Mouse (Mus musculus) limb, embryonic 15.5 days (tissue): ENCODE measurements at regions not wholly inside any gene's neighbourhood (a gene's known extent, or its start where the extent isn't known, plus 50 kb on each side); places are given as distances from the start of the nearest gene placed in this dataset.

Experiments used
- ATAC-seq: fragments of 200-750 bp; cut with Nextera tagmentation; 2 replicates; pipeline ENCODE4 v1.8.0; 2017; ENCODE audit warnings: low read depth, moderate TSS enrichment; ENCODE audit not compliant: insufficient number of reproducible peaks, low FRiP score, low TSS enrichment
- H3K27ac ChIP-seq: fragments of 300-500 bp; sonication (generic); 2 replicates; pipeline ENCODE4 v1.5.1; 2015; ENCODE audit warnings: moderate library complexity, mild to moderate bottlenecking, inconsistent platforms
- H3K27me3 ChIP-seq: fragments of 300-500 bp; sonication (generic); 2 replicates; pipeline ENCODE4 v1.6.1; 2015; ENCODE audit warnings: inconsistent platforms
- H3K36me3 ChIP-seq: fragments of 300-500 bp; sonication (generic); 2 replicates; pipeline ENCODE4 v1.6.1; 2015; ENCODE audit warnings: inconsistent platforms
- H3K4me1 ChIP-seq: fragments of 300-500 bp; sonication (generic); 2 replicates; pipeline ENCODE4 v1.6.1; 2015; ENCODE audit warnings: inconsistent platforms
- H3K4me2 ChIP-seq: fragments of 300-500 bp; sonication (generic); 2 replicates; pipeline ENCODE4 v1.6.1; 2015; ENCODE audit warnings: mild to moderate bottlenecking, inconsistent platforms
- H3K4me3 ChIP-seq: fragments of 300-500 bp; sonication (generic); 2 replicates; pipeline ENCODE4 v1.5.1; 2015; ENCODE audit warnings: mild to moderate bottlenecking, inconsistent platforms
- H3K9ac ChIP-seq: fragments of 300-500 bp; sonication (generic); 2 replicates; pipeline ENCODE4 v1.6.1; 2015; ENCODE audit warnings: inconsistent platforms
- H3K9me3 ChIP-seq: fragments of 300-500 bp; sonication (generic); 2 replicates; pipeline ENCODE4 v1.6.1; 2016; ENCODE audit warnings: inconsistent platforms
- WGBS: fragments of 180-500 bp; shearing (Covaris S2); methylation state at CpG from one replicate; pipeline ENCODE4 v1.1.7; 2015; 5-methylcytosine and 5-hydroxymethylcytosine counted together

- H3K9me3 ChIP-seq, result no peaks in the 10 kb centered on the region
- no peaks in the 10 kb centered on the region for H3K27me3 ChIP-seq
- 64% methylated on average over 5 of the region's 5 CpGs for WGBS
- H3K36me3 ChIP-seq, result no peaks in the 10 kb centered on the region
- H3K9ac ChIP-seq, result no peak overlapping the region
- no peak overlapping the region for H3K4me2 ChIP-seq
- no peak for ATAC-seq
- no peak overlapping the region for H3K4me3 ChIP-seq
- H3K4me1 ChIP-seq, result peaks cover 21% of the 10 kb centered on the region
- 0 out of 2 replicates have a peak overlapping the region, but pooled peaks have one; percentile 18 for H3K27ac ChIP-seq
Measured at GRCm38 (mm10) chr13:60445164-60445563, 156.6 kb upstream of the Dapk1 start.

GRCm38 (mm10) chr13:60446926-60447325, 154.8 kb upstream of the Dapk1 start:
- peaks cover 7% of the 10 kb centered on the region; the same call in 1 of the 2 replicates for H3K4me1 ChIP-seq
- no peaks in the 10 kb centered on the region for H3K36me3 ChIP-seq
- ATAC-seq, result no peak
- no peak overlapping the region for H3K9ac ChIP-seq
- H3K9me3 ChIP-seq, result no peaks in the 10 kb centered on the region
- no peak overlapping the region for H3K4me2 ChIP-seq
- WGBS, result 40% methylated on average over 5 of the region's 5 CpGs
- H3K27ac ChIP-seq, result peak overlapping the region; percentile 79
- no peaks in the 10 kb centered on the region for H3K27me3 ChIP-seq
- H3K4me3 ChIP-seq, result no peak overlapping the region

GRCm38 (mm10) chr13:60450721-60451506, 150.8 kb upstream of the Dapk1 start:
- Histone ChIP-seq H3K27me3 (no peaks in the 10 kb centered on the region), H3K27ac (no peak overlapping the region), H3K9me3 (no peaks in the 10 kb centered on the region), H3K36me3 (no peaks in the 10 kb centered on the region), H3K4me1 (peaks cover 27% of the 10 kb centered on the region), H3K4me2 (no peak overlapping the region), H3K4me3 (no peak overlapping the region), H3K9ac (no peak overlapping the region)
- 57% methylated on average over 10 of the region's 10 CpGs for WGBS
- no peak for ATAC-seq

- peaks cover 31% of the 10 kb centered on the region for H3K4me1 ChIP-seq
- no peaks in the 10 kb centered on the region for H3K9me3 ChIP-seq
- no peaks in the 10 kb centered on the region for H3K27me3 ChIP-seq
- no peaks in the 10 kb centered on the region for H3K36me3 ChIP-seq
- no peak overlapping the region for H3K4me2 ChIP-seq
- H3K27ac ChIP-seq, result peak overlapping the region; percentile 89
- 73% methylated on average over 9 of the region's 9 CpGs for whole genome bisulfite sequencing
- no peak overlapping the region for H3K9ac ChIP-seq
- no peak for ATAC-seq
- no peak overlapping the region for H3K4me3 ChIP-seq
Measured at GRCm38 (mm10) chr13:60453821-60454483, 147.8 kb upstream of the Dapk1 start.

GRCm38 (mm10) chr13:60455033-60455619, 146.6 kb upstream of the Dapk1 start:
- H3K4me3 ChIP-seq, result no peak overlapping the region
- H3K27me3 ChIP-seq, result no peaks in the 10 kb centered on the region
- ATAC-seq, result peak; percentile 59; the same call in 1 of the 2 replicates
- peaks cover 31% of the 10 kb centered on the region for H3K4me1 ChIP-seq
- H3K27ac ChIP-seq, result peak overlapping the region; percentile 89
- peak overlapping the region; percentile 31 for H3K4me2 ChIP-seq
- no peak overlapping the region for H3K9ac ChIP-seq
- 10% methylated on average over 15 of the region's 15 CpGs for WGBS
- no peaks in the 10 kb centered on the region for H3K36me3 ChIP-seq
- H3K9me3 ChIP-seq, result no peaks in the 10 kb centered on the region

GRCm38 (mm10) chr13:60455863-60456551, 145.7 kb upstream of the Dapk1 start:
- no peak overlapping the region for H3K9ac ChIP-seq
- no peak for ATAC-seq
- peaks cover 31% of the 10 kb centered on the region for H3K4me1 ChIP-seq
- no peak overlapping the region for H3K4me3 ChIP-seq
- H3K27me3 ChIP-seq, result no peaks in the 10 kb centered on the region
- no peaks in the 10 kb centered on the region for H3K36me3 ChIP-seq
- H3K9me3 ChIP-seq, result no peaks in the 10 kb centered on the region
- peak overlapping the region; percentile 89 for H3K27ac ChIP-seq
- 26% methylated on average over 10 of the region's 10 CpGs for WGBS
- no peak overlapping the region for H3K4me2 ChIP-seq

GRCm38 (mm10) chr13:60457277-60457676, 144.5 kb upstream of the Dapk1 start:
- H3K9ac ChIP-seq, result no peak overlapping the region
- no peaks in the 10 kb centered on the region for H3K9me3 ChIP-seq
- no peak overlapping the region for H3K27ac ChIP-seq
- H3K36me3 ChIP-seq, result no peaks in the 10 kb centered on the region
- H3K4me3 ChIP-seq, result no peak overlapping the region
- no peaks in the 10 kb centered on the region for H3K27me3 ChIP-seq
- H3K4me2 ChIP-seq, result no peak overlapping the region
- peaks cover 31% of the 10 kb centered on the region for H3K4me1 ChIP-seq
- ATAC-seq, result no peak
- WGBS, result 83% methylated on average over 10 of the region's 10 CpGs

- no peaks in the 10 kb centered on the region for H3K27me3 ChIP-seq
- no peaks in the 10 kb centered on the region for H3K36me3 ChIP-seq
- H3K9me3 ChIP-seq, result no peaks in the 10 kb centered on the region
- WGBS, result 79% methylated on average over 5 of the region's 5 CpGs
- H3K27ac ChIP-seq, result no peak overlapping the region
- no peak overlapping the region for H3K4me3 ChIP-seq
- ATAC-seq, result no peak
- H3K4me2 ChIP-seq, result no peak overlapping the region
- peaks cover 28% of the 10 kb centered on the region for H3K4me1 ChIP-seq
- no peak overlapping the region for H3K9ac ChIP-seq
Measured at GRCm38 (mm10) chr13:60459002-60459401, 142.7 kb upstream of the Dapk1 start.

GRCm38 (mm10) chr13:60466553-60467313, 135.0 kb upstream of the Dapk1 start:
- 0 out of 2 replicates have a peak, but pooled peaks have one; percentile 30 for ATAC-seq
- H3K4me2 ChIP-seq, result no peak overlapping the region
- H3K36me3 ChIP-seq, result no peaks in the 10 kb centered on the region
- no peak overlapping the region for H3K4me3 ChIP-seq
- H3K9ac ChIP-seq, result no peak overlapping the region
- no peaks in the 10 kb centered on the region for H3K27me3 ChIP-seq
- 56% methylated on average over 5 of the region's 5 CpGs for WGBS
- H3K4me1 ChIP-seq, result peaks cover 24% of the 10 kb centered on the region
- no peaks in the 10 kb centered on the region for H3K9me3 ChIP-seq
- peak overlapping the region; percentile 75 for H3K27ac ChIP-seq

GRCm38 (mm10) chr13:60467821-60468579, 133.7 kb upstream of the Dapk1 start:
- Histone ChIP-seq H3K4me3 (no peak overlapping the region), H3K36me3 (no peaks in the 10 kb centered on the region), H3K9ac (no peak overlapping the region), H3K27me3 (no peaks in the 10 kb centered on the region), H3K27ac (peak overlapping the region; percentile 77), H3K4me1 (peaks cover 24% of the 10 kb centered on the region), H3K4me2 (no peak overlapping the region), H3K9me3 (no peaks in the 10 kb centered on the region)
- 15% methylated on average over 11 of the region's 11 CpGs for WGBS
- ATAC-seq, result no peak
